Mouse (Mus musculus): ENCODE measurements around the gene Vegfb. TPM values are rescaled to one million over a fixed set of nuclear protein-coding genes. Genes with fewer than 3 reads are reported as not detected.

The Vegfb gene
- polyA plus RNA-seq, 1 experiment from 2014 or later: 38.5 TPM

DNA sequence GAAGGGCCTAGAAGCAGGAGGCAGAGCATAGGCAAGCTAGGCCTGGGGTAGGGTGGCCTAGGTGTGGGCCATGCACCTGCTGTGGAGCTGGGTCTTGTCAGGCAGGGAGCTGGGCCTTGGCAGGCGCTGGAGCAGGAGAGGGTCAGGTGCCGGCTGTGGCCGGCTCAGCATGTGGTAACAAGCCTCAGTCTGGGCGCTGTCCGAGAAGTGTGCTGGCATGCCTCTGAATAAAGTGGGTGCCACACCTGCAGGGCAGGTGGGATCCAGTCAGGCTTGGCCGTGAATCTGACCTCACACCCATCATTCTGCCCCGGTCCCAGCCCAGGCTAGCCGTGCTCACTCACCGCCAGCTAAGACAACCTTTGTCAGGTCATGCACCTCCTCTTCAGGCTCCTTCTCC, 26.5 kb upstream of the Vegfb start:
- H3K9ac ChIP-seq (replicated peaks; ENCODE audit: low read depth, low read length): no peak overlapping the region
- H3K4me2 ChIP-seq (replicated peaks; ENCODE audit: low read depth, low read length): no peak overlapping the region
- H3K4me1 ChIP-seq (ENCODE audit: control insufficient read depth, insufficient read depth, low read length): no peaks in the 10 kb centered on the region
- H3K9me3 ChIP-seq (ENCODE audit: control insufficient read depth, low read depth, low read length): no peaks in the 10 kb centered on the region
- H3K4me3 ChIP-seq (ENCODE audit: low read depth, low read length): no peak overlapping the region
- no peak overlapping the region for H3K27ac ChIP-seq (ENCODE audit: low read length)
- no peaks in the 10 kb centered on the region for H3K27me3 ChIP-seq (ENCODE audit: control insufficient read depth, insufficient read depth, low read length)
- H3K36me3 ChIP-seq (ENCODE audit: control insufficient read depth, insufficient read depth, low read length): peaks cover 4% of the 10 kb centered on the region
- no peak for ATAC-seq (ENCODE audit: insufficient number of reproducible peaks, insufficient read depth, low FRiP score, low read depth)
- 86% methylated on average over 9 of the region's 9 CpGs for WGBS

DNA sequence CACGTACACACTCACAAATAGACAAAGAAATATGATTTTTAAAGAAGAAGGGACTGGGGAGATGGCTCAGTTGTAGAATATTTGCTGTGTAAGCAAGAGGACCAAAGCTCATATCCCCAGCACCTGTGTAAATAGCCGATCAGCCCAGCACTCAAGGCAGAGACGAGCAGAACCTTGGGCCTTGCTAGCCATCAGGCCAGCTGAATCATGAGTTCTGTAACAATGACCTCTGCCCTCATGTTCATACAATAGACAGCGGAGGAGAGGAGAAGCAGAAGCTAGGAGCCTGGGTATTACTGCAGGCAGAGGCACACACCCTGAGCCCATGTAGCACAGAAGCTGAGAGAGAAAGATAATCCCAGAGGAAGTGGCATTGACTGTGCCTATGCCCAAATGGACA, 25.0 kb upstream of the Vegfb start:
- Histone ChIP-seq H3K36me3 (ENCODE audit: control insufficient read depth, insufficient read depth, low read length) (no peaks in the 10 kb centered on the region), H3K27ac (ENCODE audit: low read length) (no peak overlapping the region), H3K4me2 (replicated peaks; ENCODE audit: low read depth, low read length) (no peak overlapping the region), H3K9ac (replicated peaks; ENCODE audit: low read depth, low read length) (no peak overlapping the region), H3K27me3 (ENCODE audit: control insufficient read depth, insufficient read depth, low read length) (no peaks in the 10 kb centered on the region), H3K9me3 (ENCODE audit: control insufficient read depth, low read depth, low read length) (no peaks in the 10 kb centered on the region), H3K4me3 (ENCODE audit: low read depth, low read length) (no peak overlapping the region), H3K4me1 (ENCODE audit: control insufficient read depth, insufficient read depth, low read length) (no peaks in the 10 kb centered on the region)
- 73% methylated on average over 4 of the region's 4 CpGs for WGBS
- no peak for ATAC-seq (ENCODE audit: insufficient number of reproducible peaks, insufficient read depth, low FRiP score, low read depth)

DNA sequence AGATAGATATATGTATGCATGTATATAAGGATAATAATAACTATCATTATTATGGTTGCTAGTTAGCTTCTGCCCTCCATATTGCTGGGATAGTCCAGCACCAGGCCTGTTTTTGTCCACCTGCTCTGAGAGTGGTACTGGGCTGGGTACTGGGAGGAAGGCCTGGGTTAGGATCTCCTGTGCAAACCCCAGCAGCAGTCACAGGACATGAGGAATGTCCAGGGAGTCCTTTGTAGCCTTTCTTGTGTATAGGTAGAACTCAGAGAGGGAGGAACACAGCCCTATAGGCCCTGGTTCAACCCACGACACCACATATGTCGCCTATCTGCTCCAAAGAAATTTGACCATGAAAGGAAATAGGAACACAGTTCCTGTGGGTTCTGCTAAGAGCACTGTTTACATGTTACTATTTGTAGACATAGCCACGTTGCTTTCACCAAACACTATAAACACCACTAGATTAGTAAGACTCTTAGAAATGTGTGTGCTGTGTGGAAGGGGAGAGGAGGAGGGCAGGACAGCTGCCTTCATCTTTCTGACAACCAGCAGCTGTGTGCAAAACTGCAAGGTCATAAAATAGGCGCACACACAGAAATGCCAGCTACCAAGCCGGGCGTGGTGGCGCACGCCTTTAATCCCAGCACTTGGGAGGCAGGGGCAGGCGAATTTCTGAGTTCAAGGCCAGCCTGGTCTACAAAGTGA, 19.6 kb upstream of the Vegfb start:
- H3K27ac ChIP-seq (ENCODE audit: low read length): peak overlapping the region; percentile 71; the same call in 1 of the 2 replicates
- no peak for ATAC-seq (ENCODE audit: insufficient number of reproducible peaks, insufficient read depth, low FRiP score, low read depth)
- no peak overlapping the region for H3K4me2 ChIP-seq (replicated peaks; ENCODE audit: low read depth, low read length)
- H3K9me3 ChIP-seq (ENCODE audit: control insufficient read depth, low read depth, low read length): no peaks in the 10 kb centered on the region
- no peak overlapping the region for H3K4me3 ChIP-seq (ENCODE audit: low read depth, low read length)
- H3K4me1 ChIP-seq (ENCODE audit: control insufficient read depth, insufficient read depth, low read length): no peaks in the 10 kb centered on the region
- H3K36me3 ChIP-seq (ENCODE audit: control insufficient read depth, insufficient read depth, low read length): no peaks in the 10 kb centered on the region
- H3K27me3 ChIP-seq (ENCODE audit: control insufficient read depth, insufficient read depth, low read length): no peaks in the 10 kb centered on the region
- no peak overlapping the region for H3K9ac ChIP-seq (replicated peaks; ENCODE audit: low read depth, low read length)
- 72% methylated on average over 9 of the region's 9 CpGs for WGBS

DNA sequence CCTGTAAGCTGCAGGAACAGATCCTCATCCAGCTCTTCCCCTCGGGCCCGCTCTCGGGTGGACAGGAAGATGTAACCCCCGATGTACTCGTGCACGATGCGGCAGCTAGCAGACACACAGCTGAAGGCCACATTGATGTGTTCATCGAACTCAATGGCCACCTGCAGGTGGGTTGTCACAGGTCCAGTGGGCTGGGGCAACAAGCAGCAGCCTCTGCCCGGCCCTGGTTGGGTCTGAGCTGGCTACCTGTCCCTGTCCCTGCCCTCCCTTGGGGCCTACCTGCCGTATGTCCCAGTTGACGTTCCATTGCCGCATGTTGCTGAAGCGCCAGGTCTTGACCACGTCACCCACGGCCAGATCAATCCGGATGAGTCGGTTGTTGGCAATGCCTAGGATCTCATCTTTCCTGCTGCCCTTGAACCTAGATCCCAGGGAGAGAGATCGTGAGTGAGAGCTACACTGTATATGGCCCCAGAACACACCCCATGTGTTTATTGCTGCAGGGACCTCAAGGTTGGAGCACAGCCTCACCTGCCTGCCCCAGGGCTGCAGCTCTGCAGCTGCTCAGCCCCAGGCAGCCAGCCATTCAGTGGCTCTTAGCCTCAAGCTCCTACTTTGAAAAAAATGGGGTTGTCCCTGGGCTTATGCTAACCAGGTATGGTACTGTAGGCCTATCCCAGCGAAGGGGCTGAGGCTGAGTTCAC, 12.1 kb upstream of the Vegfb start:
- no peaks in the 10 kb centered on the region for H3K9me3 ChIP-seq (ENCODE audit: control insufficient read depth, low read depth, low read length)
- no peaks in the 10 kb centered on the region for H3K27me3 ChIP-seq (ENCODE audit: control insufficient read depth, insufficient read depth, low read length)
- no peak overlapping the region for H3K4me2 ChIP-seq (replicated peaks; ENCODE audit: low read depth, low read length)
- no peak for ATAC-seq (ENCODE audit: insufficient number of reproducible peaks, insufficient read depth, low FRiP score, low read depth)
- H3K27ac ChIP-seq (ENCODE audit: low read length): no peak overlapping the region
- H3K36me3 ChIP-seq (ENCODE audit: control insufficient read depth, insufficient read depth, low read length): no peaks in the 10 kb centered on the region; the same call in 1 of the 2 replicates
- H3K4me3 ChIP-seq (ENCODE audit: low read depth, low read length): no peak overlapping the region
- peaks cover 15% of the 10 kb centered on the region for H3K4me1 ChIP-seq (ENCODE audit: control insufficient read depth, insufficient read depth, low read length)
- WGBS: 94% methylated on average over 19 of the region's 19 CpGs
- H3K9ac ChIP-seq (replicated peaks; ENCODE audit: low read depth, low read length): no peak overlapping the region

DNA sequence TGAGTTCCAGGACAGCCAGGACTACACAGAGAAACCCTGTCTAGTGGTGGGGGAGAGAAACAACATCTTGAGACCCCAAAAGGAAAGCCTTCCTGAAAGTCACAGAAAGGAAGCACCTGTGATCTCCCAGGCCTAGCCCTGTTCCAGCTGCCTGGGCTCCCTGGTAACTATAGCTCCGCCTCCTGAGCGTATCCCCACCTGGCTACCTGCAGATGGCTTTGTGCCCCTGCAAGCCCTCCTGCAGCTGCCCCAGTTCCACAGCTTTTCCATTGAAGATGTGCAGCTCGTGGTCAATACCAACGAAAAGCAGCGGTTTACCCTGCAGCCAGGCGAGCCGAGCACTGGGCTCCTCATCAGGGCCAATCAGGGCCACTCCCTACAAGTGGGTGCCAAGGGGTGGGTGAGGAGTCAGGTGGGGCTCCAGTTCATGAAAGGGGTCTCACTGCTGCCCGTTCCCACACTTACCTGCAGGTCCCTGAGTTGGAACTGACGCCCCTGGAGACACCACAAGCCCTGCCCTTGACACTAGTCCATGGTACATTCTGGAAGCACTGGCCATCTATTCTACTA, 10.4 kb upstream of the Vegfb start:
- H3K4me1 ChIP-seq (ENCODE audit: control insufficient read depth, insufficient read depth, low read length): peaks cover 19% of the 10 kb centered on the region
- H3K9ac ChIP-seq (replicated peaks; ENCODE audit: low read depth, low read length): no peak overlapping the region
- no peaks in the 10 kb centered on the region for H3K9me3 ChIP-seq (ENCODE audit: control insufficient read depth, low read depth, low read length)
- H3K36me3 ChIP-seq (ENCODE audit: control insufficient read depth, insufficient read depth, low read length): no peaks in the 10 kb centered on the region; the same call in 1 of the 2 replicates
- no peak overlapping the region for H3K4me3 ChIP-seq (ENCODE audit: low read depth, low read length)
- H3K4me2 ChIP-seq (replicated peaks; ENCODE audit: low read depth, low read length): no peak overlapping the region
- H3K27ac ChIP-seq (ENCODE audit: low read length): no peak overlapping the region
- H3K27me3 ChIP-seq (ENCODE audit: control insufficient read depth, insufficient read depth, low read length): no peaks in the 10 kb centered on the region
- no peak for ATAC-seq (ENCODE audit: insufficient number of reproducible peaks, insufficient read depth, low FRiP score, low read depth)
- 77% methylated on average over 9 of the region's 9 CpGs for WGBS

DNA sequence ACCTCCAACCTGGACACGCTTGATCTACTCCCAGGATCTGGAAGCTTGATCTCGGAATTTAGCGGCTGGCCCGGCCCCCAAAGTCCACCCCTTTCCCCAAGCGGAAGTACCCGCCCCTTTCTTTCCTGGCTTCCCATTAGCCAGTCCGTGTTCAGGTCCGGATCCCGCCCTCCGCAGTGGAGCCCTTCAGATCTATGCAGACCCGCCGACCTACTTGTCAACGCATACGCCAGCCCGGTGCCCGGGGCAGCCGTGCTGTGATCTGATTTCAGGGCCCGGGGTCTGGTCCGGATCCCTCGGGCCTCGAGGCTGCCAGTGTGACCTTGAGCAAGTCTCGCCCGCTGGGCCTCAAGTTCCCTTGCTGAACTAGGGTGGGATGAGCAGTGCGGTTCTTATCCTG, 8.6 kb upstream of the Vegfb start, which contains the start of the genes Nudt22 and Trpt1:
TSS of gene Nudt22 (minus strand) at position 112 of the 400 bp plus-strand sequence.
TSS of gene Trpt1 (plus strand) at position 126 of the 400 bp plus-strand sequence.
- peak; percentile 66; the same call in 1 of the 2 replicates for ATAC-seq (ENCODE audit: insufficient number of reproducible peaks, insufficient read depth, low FRiP score, low read depth)
- Histone ChIP-seq H3K27ac (ENCODE audit: low read length) (peak within 1 kb of the TSS; percentile 40; the same call in 1 of the 2 replicates), H3K4me1 (ENCODE audit: control insufficient read depth, insufficient read depth, low read length) (peaks cover 24% of the 10 kb centered on the region), H3K4me3 (ENCODE audit: low read depth, low read length) (peak within 1 kb of the TSS; percentile 57), H3K4me2 (replicated peaks; ENCODE audit: low read depth, low read length) (peak within 1 kb of the TSS; percentile 86), H3K36me3 (ENCODE audit: control insufficient read depth, insufficient read depth, low read length) (no peaks in the 10 kb centered on the region; the same call in 1 of the 2 replicates), H3K27me3 (ENCODE audit: control insufficient read depth, insufficient read depth, low read length) (no peaks in the 10 kb centered on the region), H3K9ac (replicated peaks; ENCODE audit: low read depth, low read length) (peak within 1 kb of the TSS; percentile 73), H3K9me3 (ENCODE audit: control insufficient read depth, low read depth, low read length) (no peaks in the 10 kb centered on the region)
- under 1% methylated on average over 24 of the region's 24 CpGs for WGBS

DNA sequence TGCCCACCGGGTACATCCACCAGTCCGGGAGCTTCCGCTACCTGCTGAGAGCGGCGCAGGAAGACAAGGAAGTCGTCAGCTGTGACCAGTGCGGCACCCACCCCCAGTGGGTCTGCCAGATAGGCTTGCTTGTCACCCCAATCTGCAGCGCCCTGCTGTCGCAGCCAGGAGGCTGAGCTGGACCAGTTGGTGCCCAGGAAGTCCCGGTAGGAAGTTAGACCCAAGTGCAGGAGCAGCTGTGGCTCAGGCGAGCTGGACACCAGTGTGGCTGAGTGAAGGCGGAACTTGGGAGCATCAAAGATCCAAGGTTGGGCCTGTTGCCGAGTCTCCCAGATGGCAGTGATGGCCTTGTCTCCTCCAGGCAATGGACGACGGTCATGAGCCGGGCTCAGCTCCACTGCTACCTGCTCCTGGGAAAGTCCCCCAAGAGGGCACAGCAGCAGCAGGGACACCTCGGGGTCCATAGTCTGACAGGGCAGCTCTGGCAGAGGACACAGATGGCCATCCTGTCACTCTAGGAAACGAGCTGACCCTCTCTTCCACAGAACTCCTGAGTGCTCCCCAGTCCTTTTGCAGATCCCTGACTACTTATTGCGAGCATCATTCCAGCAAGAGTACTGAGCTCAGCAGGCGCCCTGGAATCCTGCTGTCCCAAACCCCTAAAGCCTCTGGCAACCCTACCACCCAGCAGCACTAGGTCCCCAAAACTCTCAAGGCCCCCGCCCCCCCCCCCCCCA, 8.0 kb upstream of the Vegfb start:
- WGBS: 47% methylated on average over 21 of the region's 21 CpGs
- Histone ChIP-seq H3K27ac (ENCODE audit: low read length) (no peak overlapping the region; the same call in 1 of the 2 replicates), H3K4me3 (ENCODE audit: low read depth, low read length) (peak overlapping the region; percentile 57), H3K4me1 (ENCODE audit: control insufficient read depth, insufficient read depth, low read length) (peaks cover 24% of the 10 kb centered on the region), H3K4me2 (replicated peaks; ENCODE audit: low read depth, low read length) (peak overlapping the region; percentile 86), H3K27me3 (ENCODE audit: control insufficient read depth, insufficient read depth, low read length) (no peaks in the 10 kb centered on the region), H3K9me3 (ENCODE audit: control insufficient read depth, low read depth, low read length) (no peaks in the 10 kb centered on the region), H3K9ac (replicated peaks; ENCODE audit: low read depth, low read length) (peak overlapping the region; percentile 42), H3K36me3 (ENCODE audit: control insufficient read depth, insufficient read depth, low read length) (no peaks in the 10 kb centered on the region; the same call in 1 of the 2 replicates)
- ATAC-seq (ENCODE audit: insufficient number of reproducible peaks, insufficient read depth, low FRiP score, low read depth): no peak

DNA sequence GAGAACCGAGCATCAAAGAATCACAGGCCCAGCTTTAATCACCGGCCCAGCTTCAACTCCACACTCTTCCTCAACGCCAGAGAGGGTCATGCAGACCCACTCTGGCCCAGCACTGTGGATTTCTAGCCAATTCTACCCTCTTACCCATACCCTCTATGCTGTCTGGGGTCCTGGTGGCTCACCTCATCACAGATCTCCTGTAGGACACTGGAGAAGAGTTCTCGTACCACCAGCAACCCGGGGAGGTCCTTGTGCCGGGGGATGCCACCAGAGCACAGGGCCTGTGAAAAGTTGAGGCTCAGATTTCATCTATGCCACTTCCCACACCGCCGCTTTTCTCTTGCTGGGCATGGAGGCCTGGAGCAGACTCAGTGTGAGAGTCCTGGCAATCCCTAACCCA, 7.0 kb upstream of the Vegfb start:
- Histone ChIP-seq H3K4me1 (ENCODE audit: control insufficient read depth, insufficient read depth, low read length) (peaks cover 24% of the 10 kb centered on the region), H3K9ac (replicated peaks; ENCODE audit: low read depth, low read length) (0 out of 2 replicates have a peak overlapping the region, but pooled peaks have one; percentile 42), H3K4me2 (replicated peaks; ENCODE audit: low read depth, low read length) (no peak overlapping the region), H3K4me3 (ENCODE audit: low read depth, low read length) (no peak overlapping the region), H3K9me3 (ENCODE audit: control insufficient read depth, low read depth, low read length) (no peaks in the 10 kb centered on the region), H3K27me3 (ENCODE audit: control insufficient read depth, insufficient read depth, low read length) (no peaks in the 10 kb centered on the region), H3K36me3 (ENCODE audit: control insufficient read depth, insufficient read depth, low read length) (no peaks in the 10 kb centered on the region), H3K27ac (ENCODE audit: low read length) (no peak overlapping the region)
- ATAC-seq (ENCODE audit: insufficient number of reproducible peaks, insufficient read depth, low FRiP score, low read depth): no peak
- 82% methylated on average over 8 of the region's 8 CpGs for WGBS

Measured in stomach, embryonic 14.5 days (tissue).